Mouse (Mus musculus) hindbrain, postnatal 0 days (tissue): Measurements from ENCODE around the gene Pwwp2b. TPM values are rescaled to one million over a fixed set of nuclear protein-coding genes. Genes with fewer than 3 reads are reported as not detected.

Source experiments
- ATAC-seq: fragments of 200-750 bp; cut with Nextera tagmentation; 2 replicates; pipeline ENCODE4 v1.8.0; 2017; ENCODE audit warnings: mild to moderate bottlenecking, moderate TSS enrichment, moderate library complexity
- DNase-seq: peaks from one replicate; pipeline ENCODE4 v3.0.0-alpha.2; 2015; ENCODE audit warnings: low spot score
- H3K27ac ChIP-seq: fragments of 300-500 bp; sonication (generic); 2 replicates; pipeline ENCODE4 v1.5.1; 2014; ENCODE audit warnings: mild to moderate bottlenecking
- H3K27me3 ChIP-seq: fragments of 300-500 bp; sonication (generic); 2 replicates; pipeline ENCODE4 v1.6.1; 2014; ENCODE audit warnings: low read length, mixed read lengths; ENCODE audit not compliant: insufficient read depth
- H3K36me3 ChIP-seq: fragments of 300-500 bp; sonication (generic); 2 replicates; pipeline ENCODE4 v1.6.1; 2014; ENCODE audit warnings: low read length, mixed read lengths; ENCODE audit not compliant: insufficient read depth
- H3K4me1 ChIP-seq: fragments of 300-500 bp; sonication (generic); 2 replicates; pipeline ENCODE4 v1.6.1; 2014; ENCODE audit warnings: antibody characterized with exemption, low read length, mixed read lengths; ENCODE audit not compliant: insufficient read depth
- H3K4me2 ChIP-seq: fragments of 300-500 bp; sonication (generic); 2 replicates; pipeline ENCODE4 v1.6.1; 2014; ENCODE audit warnings: low read depth, mild to moderate bottlenecking, low read length, moderate library complexity, mixed read lengths
- H3K4me3 ChIP-seq: fragments of 300-500 bp; sonication (generic); 2 replicates; pipeline ENCODE4 v1.5.1; 2014; ENCODE audit warnings: low read length
- H3K9ac ChIP-seq: fragments of 300-500 bp; sonication (generic); replicated peaks from 2 replicates; pipeline ENCODE4 v1.6.1; 2014; ENCODE audit warnings: mild to moderate bottlenecking, low read length, moderate library complexity, mixed read lengths
- H3K9me3 ChIP-seq: fragments of 300-500 bp; sonication (generic); 2 replicates; pipeline ENCODE4 v1.6.1; 2016; ENCODE audit warnings: low read length, mixed read lengths
- CTCF ChIP-seq: IDR thresholded peaks from 2 replicates; pipeline ENCODE4 v1.5.1; 2016; ENCODE audit warnings: antibody characterized with exemption, control low read depth, low read depth
- WGBS: fragments of 180-500 bp; shearing (Covaris S2); extraction: QIAGEN DNeasy Blood & Tissue Kit; methylation state at CpG from one replicate; pipeline ENCODE4 v1.1.7; 2014; 5-methylcytosine and 5-hydroxymethylcytosine counted together
- polyA plus RNA-seq: library from polyadenylated mRNA; unstranded; fragments of >200 nt; fragmentation: Nextera tagmentation; extraction: Ambion mirVana; gene quantifications from 2 replicates; pipeline ENCODE4 v1.2.1, GENCODE M21; 2015
- total RNA-seq: library from RNA; depleted of rRNA; stranded (reverse); fragments of >200 nt; gene quantifications from 2 replicates; pipeline ENCODE4 v1.2.3, GENCODE M21; 2014

Gene Pwwp2b
- total and polyA plus RNA-seq, 2 experiments from 2014 or later: 4.8 to 6.6 TPM

GRCm38 (mm10) chr7:139216464-139216863 lies 31.8 kb upstream of the Pwwp2b start:
- no peak overlapping the region for H3K4me2 ChIP-seq
- no peak for TF ChIP-seq CTCF
- peaks cover 5% of the 10 kb centered on the region; the same call in 1 of the 2 replicates for H3K4me1 ChIP-seq
- 89% methylated on average over 9 of the region's 9 CpGs for WGBS
- H3K27me3 ChIP-seq: no peaks in the 10 kb centered on the region
- no peaks in the 10 kb centered on the region for H3K36me3 ChIP-seq
- ATAC-seq (no peak), DNase-seq (no peak)
- H3K27ac ChIP-seq: no peak overlapping the region
- no peak overlapping the region for H3K4me3 ChIP-seq
- H3K9ac ChIP-seq: no peak overlapping the region
- H3K9me3 ChIP-seq: no peaks in the 10 kb centered on the region

GRCm38 (mm10) chr7:139217046-139217445 lies 31.2 kb upstream of the Pwwp2b start:
- Histone ChIP-seq H3K4me2 (no peak overlapping the region), H3K36me3 (no peaks in the 10 kb centered on the region), H3K27me3 (no peaks in the 10 kb centered on the region), H3K9ac (no peak overlapping the region), H3K4me3 (no peak overlapping the region), H3K9me3 (no peaks in the 10 kb centered on the region), H3K27ac (no peak overlapping the region), H3K4me1 (peaks cover 5% of the 10 kb centered on the region; the same call in 1 of the 2 replicates)
- peak; percentile 28 for DNase-seq
- peak; percentile 23; the same call in 1 of the 2 replicates for TF ChIP-seq CTCF
- WGBS: 83% methylated on average over 7 of the region's 7 CpGs
- no peak for ATAC-seq

- H3K27me3 ChIP-seq: no peaks in the 10 kb centered on the region
- WGBS: 62% methylated on average over 6 of the region's 6 CpGs
- no peak overlapping the region for H3K4me3 ChIP-seq
- ATAC-seq (no peak), DNase-seq (peak; percentile 23)
- no peaks in the 10 kb centered on the region; the same call in 1 of the 2 replicates for H3K4me1 ChIP-seq
- H3K9me3 ChIP-seq: no peaks in the 10 kb centered on the region
- H3K36me3 ChIP-seq: no peaks in the 10 kb centered on the region
- no peak overlapping the region for H3K4me2 ChIP-seq
- TF ChIP-seq CTCF: no peak
- H3K9ac ChIP-seq: no peak overlapping the region
- no peak overlapping the region for H3K27ac ChIP-seq
Measured at GRCm38 (mm10) chr7:139218641-139219415, 29.5 kb upstream of the Pwwp2b start.

- Histone ChIP-seq H3K4me1 (no peaks in the 10 kb centered on the region), H3K27ac (no peak overlapping the region), H3K4me3 (no peak overlapping the region), H3K4me2 (no peak overlapping the region), H3K9me3 (no peaks in the 10 kb centered on the region), H3K27me3 (no peaks in the 10 kb centered on the region), H3K9ac (no peak overlapping the region), H3K36me3 (no peaks in the 10 kb centered on the region)
- DNase-seq (no peak), ATAC-seq (no peak)
- TF ChIP-seq CTCF: no peak
- WGBS: 73% methylated on average over 5 of the region's 5 CpGs
Measured at GRCm38 (mm10) chr7:139219486-139219885, 28.8 kb upstream of the Pwwp2b start.

GRCm38 (mm10) chr7:139220303-139220702 lies 28.0 kb upstream of the Pwwp2b start:
- H3K9me3 ChIP-seq: no peaks in the 10 kb centered on the region
- H3K27me3 ChIP-seq: no peaks in the 10 kb centered on the region
- H3K4me1 ChIP-seq: no peaks in the 10 kb centered on the region
- no peak overlapping the region for H3K4me3 ChIP-seq
- DNase-seq (peak; percentile 14), ATAC-seq (no peak)
- H3K36me3 ChIP-seq: no peaks in the 10 kb centered on the region
- H3K4me2 ChIP-seq: no peak overlapping the region
- no peak overlapping the region for H3K27ac ChIP-seq
- TF ChIP-seq CTCF: no peak
- no peak overlapping the region for H3K9ac ChIP-seq
- 32% methylated on average over 2 of the region's 2 CpGs for WGBS

GRCm38 (mm10) chr7:139221072-139221471 lies 27.2 kb upstream of the Pwwp2b start:
- ATAC-seq: no peak
- Histone ChIP-seq H3K4me2 (no peak overlapping the region), H3K27me3 (no peaks in the 10 kb centered on the region), H3K9me3 (no peaks in the 10 kb centered on the region), H3K9ac (no peak overlapping the region), H3K36me3 (no peaks in the 10 kb centered on the region), H3K4me1 (no peaks in the 10 kb centered on the region), H3K4me3 (no peak overlapping the region), H3K27ac (no peak overlapping the region)
- DNase-seq: no peak
- no peak for TF ChIP-seq CTCF
- WGBS: 77% methylated on average over 5 of the region's 5 CpGs

GRCm38 (mm10) chr7:139221856-139222255 lies 26.4 kb upstream of the Pwwp2b start:
- no peak for DNase-seq
- TF ChIP-seq CTCF: no peak
- H3K27me3 ChIP-seq: no peaks in the 10 kb centered on the region
- no peak overlapping the region for H3K4me3 ChIP-seq
- WGBS: 61% methylated on average over 2 of the region's 2 CpGs
- no peaks in the 10 kb centered on the region for H3K4me1 ChIP-seq
- ATAC-seq: no peak
- no peaks in the 10 kb centered on the region for H3K9me3 ChIP-seq
- no peak overlapping the region for H3K4me2 ChIP-seq
- H3K9ac ChIP-seq: no peak overlapping the region
- no peak overlapping the region for H3K27ac ChIP-seq
- H3K36me3 ChIP-seq: no peaks in the 10 kb centered on the region
